Mouse (Mus musculus): ENCODE measurements around the gene Layn. TPM values are rescaled to one million over a fixed set of nuclear protein-coding genes. Genes with fewer than 3 reads are reported as not detected.

Gene Layn
- polyA plus RNA-seq, 1 experiment from 2014 or later, result 1.6 TPM

DNA sequence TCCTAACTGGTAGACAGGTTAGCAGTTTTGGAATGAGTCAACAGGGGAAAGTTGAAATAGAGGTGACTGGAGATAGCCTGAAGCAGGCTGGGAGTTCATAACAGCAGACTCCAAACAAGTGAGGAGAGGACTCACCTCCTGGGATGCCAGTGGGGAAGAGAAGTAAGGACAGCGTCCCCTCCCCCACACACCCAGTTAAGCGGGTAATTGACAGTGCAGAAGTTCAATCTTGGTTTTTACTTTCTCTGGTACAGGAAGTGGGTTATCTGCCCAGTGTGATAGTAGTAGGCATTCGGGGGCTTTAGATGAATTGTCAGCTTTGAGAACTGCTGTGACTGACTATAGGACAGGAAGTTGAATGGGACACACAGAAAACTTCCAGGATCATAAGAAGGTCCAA is 56.5 kb downstream of the Layn start:
- ATAC-seq (ENCODE audit: low FRiP score), result no peak
- no peak overlapping the region for H3K4me3 ChIP-seq (ENCODE audit: low read depth, low read length)
- no peak overlapping the region for H3K9ac ChIP-seq (ENCODE audit: low read depth, low read length)
- WGBS, result 84% methylated on average over 3 of the region's 3 CpGs
- H3K27ac ChIP-seq (ENCODE audit: low read depth, low read length), result no peak overlapping the region
- H3K36me3 ChIP-seq (ENCODE audit: control insufficient read depth, insufficient read depth, low read length), result no peaks in the 10 kb centered on the region
- H3K4me1 ChIP-seq (replicated peaks; ENCODE audit: control insufficient read depth, insufficient read depth, low read length), result no peaks in the 10 kb centered on the region
- no peak overlapping the region for H3K4me2 ChIP-seq (replicated peaks; ENCODE audit: low read depth, low read length)
- DNase-seq (ENCODE audit: low spot score), result no peak
- no peaks in the 10 kb centered on the region for H3K27me3 ChIP-seq (ENCODE audit: control insufficient read depth, insufficient read depth, low read length)
- no peaks in the 10 kb centered on the region for H3K9me3 ChIP-seq (ENCODE audit: control insufficient read depth, low read length)

DNA sequence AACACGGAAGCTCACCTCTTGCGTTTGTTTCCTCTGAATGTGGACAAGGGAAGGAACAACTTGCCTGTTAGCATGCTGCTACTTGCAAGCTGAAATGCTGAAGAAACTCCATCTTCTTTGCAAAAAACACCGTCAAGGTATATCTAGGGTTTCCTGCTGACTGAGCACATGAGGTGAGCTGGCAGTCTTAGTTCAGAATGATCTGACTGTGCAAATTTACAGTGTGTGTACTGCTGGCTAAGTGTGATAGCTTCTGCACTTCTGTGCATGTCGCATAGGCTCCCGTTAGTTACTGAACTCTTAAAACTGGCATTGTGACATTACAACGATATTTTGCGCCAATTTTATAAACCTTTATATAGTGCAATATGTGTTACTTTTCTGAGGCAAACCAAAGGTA is 57.2 kb downstream of the Layn start:
- H3K4me2 ChIP-seq (replicated peaks; ENCODE audit: low read depth, low read length), result no peak overlapping the region
- no peak overlapping the region for H3K27ac ChIP-seq (ENCODE audit: low read depth, low read length)
- no peak overlapping the region for H3K9ac ChIP-seq (ENCODE audit: low read depth, low read length)
- DNase-seq (ENCODE audit: low spot score), result no peak
- ATAC-seq (ENCODE audit: low FRiP score), result no peak
- no peaks in the 10 kb centered on the region for H3K9me3 ChIP-seq (ENCODE audit: control insufficient read depth, low read length)
- H3K4me3 ChIP-seq (ENCODE audit: low read depth, low read length), result no peak overlapping the region
- H3K4me1 ChIP-seq (replicated peaks; ENCODE audit: control insufficient read depth, insufficient read depth, low read length), result no peaks in the 10 kb centered on the region
- no peaks in the 10 kb centered on the region for H3K27me3 ChIP-seq (ENCODE audit: control insufficient read depth, insufficient read depth, low read length)
- H3K36me3 ChIP-seq (ENCODE audit: control insufficient read depth, insufficient read depth, low read length), result no peaks in the 10 kb centered on the region
- WGBS, result 78% methylated on average over 7 of the region's 7 CpGs

DNA sequence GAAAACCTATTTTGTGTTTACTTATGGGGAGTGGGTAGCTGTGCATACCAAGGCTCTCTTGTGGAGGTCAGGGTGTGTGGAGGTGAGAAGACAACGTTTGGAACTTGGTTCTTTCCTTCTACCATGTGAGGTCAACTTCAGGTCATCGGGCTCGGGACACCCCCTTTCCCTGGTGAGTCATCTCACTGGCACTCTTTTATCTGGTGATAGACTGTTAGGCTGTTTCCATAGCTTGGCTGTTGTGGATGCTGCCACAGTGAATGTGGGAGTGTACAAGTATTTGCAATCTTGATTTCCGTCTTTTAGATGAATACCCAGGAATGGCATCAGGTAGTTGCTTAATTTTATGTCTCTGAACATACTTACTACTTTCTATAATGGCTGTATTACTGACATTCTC is 61.2 kb downstream of the Layn start:
- no peak for ATAC-seq (ENCODE audit: low FRiP score)
- H3K4me1 ChIP-seq (replicated peaks; ENCODE audit: control insufficient read depth, insufficient read depth, low read length), result no peaks in the 10 kb centered on the region
- H3K9ac ChIP-seq (ENCODE audit: low read depth, low read length), result no peak overlapping the region
- H3K27ac ChIP-seq (ENCODE audit: low read depth, low read length), result no peak overlapping the region
- no peak for DNase-seq (ENCODE audit: low spot score)
- no peaks in the 10 kb centered on the region for H3K9me3 ChIP-seq (ENCODE audit: control insufficient read depth, low read length)
- H3K4me3 ChIP-seq (ENCODE audit: low read depth, low read length), result no peak overlapping the region
- 58% methylated on average over 4 of the region's 4 CpGs for WGBS
- H3K36me3 ChIP-seq (ENCODE audit: control insufficient read depth, insufficient read depth, low read length), result no peaks in the 10 kb centered on the region
- H3K4me2 ChIP-seq (replicated peaks; ENCODE audit: low read depth, low read length), result no peak overlapping the region
- no peaks in the 10 kb centered on the region for H3K27me3 ChIP-seq (ENCODE audit: control insufficient read depth, insufficient read depth, low read length)

DNA sequence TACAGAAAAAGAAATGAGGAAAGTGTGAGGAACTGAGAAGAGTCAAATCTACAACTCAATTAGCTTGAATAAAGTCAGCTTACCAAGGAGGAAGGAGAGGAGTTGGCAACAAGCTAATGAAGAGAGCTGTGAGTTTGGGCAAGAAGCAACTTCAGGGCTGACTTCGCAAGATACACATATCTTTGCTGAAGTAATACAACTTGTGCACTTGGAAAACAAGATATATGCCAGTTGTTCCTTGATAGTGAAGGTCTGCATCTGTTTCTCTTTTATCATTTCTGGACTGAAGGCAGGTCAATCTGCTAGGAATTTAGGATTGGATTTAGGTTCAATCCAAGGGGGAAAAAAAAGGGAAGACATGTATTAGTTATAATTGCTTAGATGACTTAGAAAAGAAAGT is 63.2 kb downstream of the Layn start:
- ATAC-seq (ENCODE audit: low FRiP score) (no peak), DNase-seq (ENCODE audit: low spot score) (no peak)
- 89% methylated on average over 1 of the region's 1 CpGs for WGBS
- Histone ChIP-seq H3K9ac (ENCODE audit: low read depth, low read length) (no peak overlapping the region), H3K27me3 (ENCODE audit: control insufficient read depth, insufficient read depth, low read length) (no peaks in the 10 kb centered on the region), H3K9me3 (ENCODE audit: control insufficient read depth, low read length) (no peaks in the 10 kb centered on the region), H3K27ac (ENCODE audit: low read depth, low read length) (no peak overlapping the region), H3K4me3 (ENCODE audit: low read depth, low read length) (no peak overlapping the region), H3K36me3 (ENCODE audit: control insufficient read depth, insufficient read depth, low read length) (no peaks in the 10 kb centered on the region), H3K4me2 (replicated peaks; ENCODE audit: low read depth, low read length) (no peak overlapping the region), H3K4me1 (replicated peaks; ENCODE audit: control insufficient read depth, insufficient read depth, low read length) (no peaks in the 10 kb centered on the region)

DNA sequence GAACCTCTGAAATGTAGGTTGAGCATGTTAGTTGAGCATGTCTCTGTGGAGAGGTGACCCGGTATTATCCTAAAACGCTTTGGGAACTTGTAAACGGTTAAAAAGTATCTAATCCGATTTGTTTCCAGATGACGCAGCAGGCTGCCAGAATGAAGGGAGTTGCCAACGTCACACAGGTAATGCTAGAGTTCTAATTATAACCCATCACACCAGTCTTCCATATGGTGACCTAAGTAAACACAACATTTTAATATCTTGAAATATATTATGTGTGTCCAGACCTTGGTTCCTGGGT is 67.3 kb downstream of the Layn start:
- Histone ChIP-seq H3K27ac (ENCODE audit: low read depth, low read length) (no peak overlapping the region), H3K9ac (ENCODE audit: low read depth, low read length) (0 out of 2 replicates have a peak overlapping the region, but pooled peaks have one; percentile 21), H3K4me1 (replicated peaks; ENCODE audit: control insufficient read depth, insufficient read depth, low read length) (no peaks in the 10 kb centered on the region), H3K27me3 (ENCODE audit: control insufficient read depth, insufficient read depth, low read length) (no peaks in the 10 kb centered on the region), H3K4me3 (ENCODE audit: low read depth, low read length) (peak overlapping the region; percentile 2; the same call in 1 of the 2 replicates), H3K36me3 (ENCODE audit: control insufficient read depth, insufficient read depth, low read length) (no peaks in the 10 kb centered on the region), H3K4me2 (replicated peaks; ENCODE audit: low read depth, low read length) (peak overlapping the region; percentile 45), H3K9me3 (ENCODE audit: control insufficient read depth, low read length) (no peaks in the 10 kb centered on the region)
- 5% methylated on average over 6 of the region's 6 CpGs for WGBS
- ATAC-seq (ENCODE audit: low FRiP score) (no peak), DNase-seq (ENCODE audit: low spot score) (no peak)

DNA sequence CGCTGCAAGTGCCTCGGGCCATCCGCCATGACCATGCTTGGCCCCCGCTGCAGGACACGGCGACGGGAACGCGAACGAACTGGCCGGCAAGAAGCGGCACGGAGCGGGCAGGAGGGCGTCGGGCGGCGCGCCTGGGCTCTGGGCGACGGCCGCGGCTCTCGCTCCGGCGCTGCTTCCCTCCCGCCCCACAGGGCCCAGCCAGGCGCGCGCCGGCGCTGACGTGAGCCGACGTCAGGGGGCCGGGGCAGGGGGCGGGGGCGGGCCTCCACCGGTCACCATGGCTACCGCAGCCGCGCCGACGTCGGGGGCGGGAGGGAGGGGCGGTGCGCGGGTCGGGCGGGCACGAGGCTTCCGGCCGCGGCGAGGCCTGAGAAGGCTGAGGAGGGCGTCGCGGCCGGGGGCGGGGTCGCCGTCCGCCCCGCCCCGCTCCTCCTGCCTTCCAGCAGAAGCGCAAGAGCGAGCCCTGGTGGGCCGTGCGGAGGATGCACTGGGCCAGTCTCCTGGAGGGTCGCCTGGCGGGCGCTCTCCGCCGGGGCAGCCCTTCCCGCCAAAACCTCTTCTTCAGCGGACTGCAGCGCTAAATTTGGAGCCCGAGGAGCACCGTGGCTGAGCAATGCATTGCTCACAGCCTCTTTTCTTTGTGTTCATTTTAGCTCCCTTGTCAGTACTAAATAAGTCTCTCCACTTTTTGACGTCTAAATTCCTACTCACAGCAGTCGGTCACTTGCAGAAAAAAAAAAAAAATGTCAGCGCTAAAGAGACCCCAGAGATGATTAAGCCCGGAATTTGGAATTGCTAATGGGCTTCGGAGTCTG is 67.8 kb downstream of the Layn start, which contains the start of gene Sik2:
TSS of gene Sik2 (minus strand) at position 233 of the 815 bp plus-strand sequence.
- Histone ChIP-seq H3K4me1 (replicated peaks; ENCODE audit: control insufficient read depth, insufficient read depth, low read length) (no peaks in the 10 kb centered on the region), H3K27ac (ENCODE audit: low read depth, low read length) (peak within 1 kb of the TSS; percentile 56), H3K9ac (ENCODE audit: low read depth, low read length) (peak within 1 kb of the TSS; percentile 82), H3K27me3 (ENCODE audit: control insufficient read depth, insufficient read depth, low read length) (no peaks in the 10 kb centered on the region), H3K36me3 (ENCODE audit: control insufficient read depth, insufficient read depth, low read length) (no peaks in the 10 kb centered on the region), H3K4me2 (replicated peaks; ENCODE audit: low read depth, low read length) (peak within 1 kb of the TSS; percentile 49), H3K9me3 (ENCODE audit: control insufficient read depth, low read length) (no peaks in the 10 kb centered on the region), H3K4me3 (ENCODE audit: low read depth, low read length) (peak within 1 kb of the TSS; percentile 83)
- peak; percentile 97 for ATAC-seq (ENCODE audit: low FRiP score)
- WGBS, result under 1% methylated on average over 43 of the region's 85 CpGs
- peak; percentile 98 for DNase-seq (ENCODE audit: low spot score)

DNA sequence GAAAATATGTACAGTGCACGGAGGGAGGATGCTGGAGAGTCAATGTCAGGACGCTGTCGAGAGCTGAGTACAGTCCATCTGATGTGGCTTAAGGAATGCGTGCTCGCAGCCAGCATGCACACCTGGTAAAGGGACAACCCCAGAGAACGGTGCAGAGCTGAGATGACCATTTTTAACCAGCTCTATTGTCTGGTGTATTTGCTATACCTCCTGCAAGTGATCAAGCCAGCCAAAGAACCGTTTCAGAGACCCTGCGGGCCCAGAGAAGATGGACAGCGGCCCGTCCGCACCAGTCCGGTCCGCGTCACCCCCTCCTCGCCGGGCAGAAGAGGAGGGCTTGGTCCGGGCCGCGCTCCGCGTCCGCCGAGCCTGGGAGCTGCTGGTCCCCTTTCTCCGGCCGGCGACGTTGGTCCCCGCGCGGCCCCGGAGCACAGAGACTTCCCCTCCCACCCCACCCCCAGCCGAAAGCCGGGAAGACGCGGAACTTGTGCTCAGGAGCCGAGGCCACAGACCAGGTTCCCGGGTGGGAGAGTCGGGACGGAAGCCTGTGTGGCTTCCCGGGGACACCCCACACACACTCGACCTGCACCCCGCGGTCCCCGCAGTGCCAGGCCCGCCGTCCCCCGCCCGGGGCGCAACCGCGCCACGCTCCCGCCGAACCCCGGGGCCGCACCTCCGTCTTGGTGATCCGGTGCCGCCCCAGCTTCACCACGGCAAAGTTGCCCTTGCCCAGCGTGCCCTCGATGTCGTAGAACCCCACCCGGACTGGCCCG is 68.6 kb downstream of the Layn start:
- peak; percentile 67 for ATAC-seq (ENCODE audit: low FRiP score)
- Histone ChIP-seq H3K9ac (ENCODE audit: low read depth, low read length) (peak overlapping the region; percentile 82), H3K4me3 (ENCODE audit: low read depth, low read length) (peak overlapping the region; percentile 83), H3K36me3 (ENCODE audit: control insufficient read depth, insufficient read depth, low read length) (no peaks in the 10 kb centered on the region), H3K4me1 (replicated peaks; ENCODE audit: control insufficient read depth, insufficient read depth, low read length) (no peaks in the 10 kb centered on the region), H3K27ac (ENCODE audit: low read depth, low read length) (peak overlapping the region; percentile 56), H3K4me2 (replicated peaks; ENCODE audit: low read depth, low read length) (peak overlapping the region; percentile 49), H3K9me3 (ENCODE audit: control insufficient read depth, low read length) (no peaks in the 10 kb centered on the region), H3K27me3 (ENCODE audit: control insufficient read depth, insufficient read depth, low read length) (no peaks in the 10 kb centered on the region)
- under 1% methylated on average over 60 of the region's 65 CpGs for WGBS
- peak; percentile 68 for DNase-seq (ENCODE audit: low spot score)

DNA sequence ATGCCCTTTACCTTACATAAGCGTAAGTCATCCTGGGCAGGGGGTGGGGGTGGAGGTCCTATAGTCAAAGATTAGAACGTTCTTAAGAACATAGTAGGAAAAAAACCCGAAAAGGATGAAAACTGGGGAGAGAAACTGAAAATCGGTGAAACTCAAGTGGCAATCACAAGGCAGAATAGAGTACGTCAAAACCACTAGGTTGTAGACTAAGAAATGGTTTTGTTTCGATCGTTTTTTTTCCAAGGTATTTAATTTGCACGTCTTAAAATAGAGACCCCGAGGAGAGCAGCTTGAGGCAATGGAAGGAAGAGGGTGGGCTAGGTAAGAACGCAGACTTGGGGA is 69.2 kb downstream of the Layn start:
- H3K27ac ChIP-seq (ENCODE audit: low read depth, low read length), result no peak overlapping the region
- H3K4me2 ChIP-seq (replicated peaks; ENCODE audit: low read depth, low read length), result peak overlapping the region; percentile 49
- H3K9ac ChIP-seq (ENCODE audit: low read depth, low read length), result peak overlapping the region; percentile 82
- DNase-seq (ENCODE audit: low spot score) (no peak), ATAC-seq (ENCODE audit: low FRiP score) (no peak)
- H3K27me3 ChIP-seq (ENCODE audit: control insufficient read depth, insufficient read depth, low read length), result no peaks in the 10 kb centered on the region
- H3K9me3 ChIP-seq (ENCODE audit: control insufficient read depth, low read length), result no peaks in the 10 kb centered on the region
- H3K36me3 ChIP-seq (ENCODE audit: control insufficient read depth, insufficient read depth, low read length), result no peaks in the 10 kb centered on the region
- no peaks in the 10 kb centered on the region for H3K4me1 ChIP-seq (replicated peaks; ENCODE audit: control insufficient read depth, insufficient read depth, low read length)
- H3K4me3 ChIP-seq (ENCODE audit: low read depth, low read length), result peak overlapping the region; percentile 83
- 20% methylated on average over 10 of the region's 10 CpGs for WGBS

DNA sequence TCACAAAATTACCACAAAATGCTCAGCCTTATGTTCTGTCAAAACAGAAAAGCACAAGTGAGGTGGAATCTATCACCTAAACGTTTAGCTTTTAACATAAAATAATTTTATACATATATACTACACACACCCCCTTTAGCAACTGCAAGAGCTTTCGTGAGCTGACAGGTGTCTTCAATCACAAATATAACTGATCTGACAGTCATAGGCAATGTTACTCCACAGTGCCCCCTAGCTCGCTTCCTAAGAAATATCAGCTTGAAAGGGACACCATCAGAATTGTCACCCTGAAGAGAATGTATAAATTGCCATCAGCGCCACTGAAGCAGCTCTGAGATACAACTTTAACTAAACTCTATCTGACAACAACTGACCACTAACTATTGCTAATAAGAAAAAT is 70.0 kb downstream of the Layn start:
- Histone ChIP-seq H3K9ac (ENCODE audit: low read depth, low read length) (no peak overlapping the region), H3K9me3 (ENCODE audit: control insufficient read depth, low read length) (no peaks in the 10 kb centered on the region), H3K36me3 (ENCODE audit: control insufficient read depth, insufficient read depth, low read length) (no peaks in the 10 kb centered on the region), H3K27ac (ENCODE audit: low read depth, low read length) (no peak overlapping the region), H3K4me2 (replicated peaks; ENCODE audit: low read depth, low read length) (no peak overlapping the region), H3K4me1 (replicated peaks; ENCODE audit: control insufficient read depth, insufficient read depth, low read length) (no peaks in the 10 kb centered on the region), H3K4me3 (ENCODE audit: low read depth, low read length) (no peak overlapping the region), H3K27me3 (ENCODE audit: control insufficient read depth, insufficient read depth, low read length) (no peaks in the 10 kb centered on the region)
- ATAC-seq (ENCODE audit: low FRiP score) (no peak), DNase-seq (ENCODE audit: low spot score) (peak; percentile 75)
- WGBS, result 11% methylated on average over 4 of the region's 4 CpGs
